Mouse (Mus musculus): ENCODE results near the gene Crhr2.

Gene Crhr2

GRCm38 (mm10) chr6:55117325-55118109, 15.3 kb downstream of the Crhr2 start:
- DNase-seq = peak; percentile 36

- DNase-seq = peak; percentile 25
These were observed 24.5 kb downstream of the Crhr2 start for GRCm38 (mm10) chr6:55108358-55108757.

- DNase-seq = no peak
These were observed 34.2 kb downstream of the Crhr2 start for GRCm38 (mm10) chr6:55098603-55099002.

- DNase-seq = no peak
These were observed 34.8 kb downstream of the Crhr2 start for GRCm38 (mm10) chr6:55098030-55098429.

DNA sequence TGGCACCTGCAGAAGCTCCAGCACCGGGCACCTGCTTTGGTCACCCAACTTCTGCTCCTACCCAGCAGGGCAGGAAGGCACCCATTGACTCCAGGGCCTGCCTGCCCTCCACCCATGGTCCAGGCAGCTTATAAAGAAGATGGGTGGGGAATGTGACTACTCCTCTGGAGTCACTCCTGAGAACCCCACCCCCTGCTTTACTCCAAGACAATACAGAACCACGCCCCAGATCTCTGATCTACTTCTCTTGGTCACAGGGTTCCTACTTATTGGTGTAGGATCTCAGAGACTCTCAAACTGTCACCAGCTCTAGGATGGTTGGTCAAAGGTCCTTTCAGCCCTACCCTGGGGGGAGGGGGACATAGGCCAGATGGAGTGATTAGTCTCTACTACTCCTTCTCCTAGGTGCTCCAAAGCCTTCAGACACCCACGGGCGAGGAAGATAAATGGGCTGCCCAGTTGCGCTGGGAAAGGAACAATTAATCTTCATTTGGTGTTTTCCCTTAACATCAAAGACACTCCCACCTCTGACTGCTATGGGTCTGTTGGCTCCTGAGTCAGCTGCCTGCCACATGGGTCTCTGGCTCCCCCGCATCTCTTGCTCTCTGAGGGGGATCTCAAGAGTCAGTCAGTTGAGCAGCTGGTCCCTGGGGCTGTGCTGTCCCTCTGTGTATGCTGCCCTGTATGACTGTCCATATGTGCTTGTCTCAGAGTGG, 39.2 kb downstream of the Crhr2 start:
- DNase-seq = no peak

DNA sequence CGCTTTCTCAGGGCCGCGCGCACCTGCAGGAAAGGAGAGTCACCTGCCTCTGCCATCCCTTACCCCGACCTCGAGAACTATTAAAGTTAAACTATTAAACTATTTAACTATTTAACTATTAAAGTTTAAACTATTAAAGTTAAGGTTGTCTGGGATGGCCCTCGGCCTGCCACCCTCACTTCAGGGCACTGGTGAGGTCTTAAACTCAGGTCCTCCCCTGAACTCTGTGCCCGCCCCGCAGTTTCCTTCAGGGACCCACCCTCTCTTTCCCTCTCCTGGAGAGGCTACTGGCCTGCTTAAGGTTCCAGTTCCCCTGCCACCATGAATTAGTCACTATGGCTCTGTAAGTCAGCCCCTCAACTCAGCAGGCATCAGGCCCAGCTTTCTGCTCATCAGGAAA, 41.4 kb downstream of the Crhr2 start:
- peak; percentile 5 for DNase-seq

DNA sequence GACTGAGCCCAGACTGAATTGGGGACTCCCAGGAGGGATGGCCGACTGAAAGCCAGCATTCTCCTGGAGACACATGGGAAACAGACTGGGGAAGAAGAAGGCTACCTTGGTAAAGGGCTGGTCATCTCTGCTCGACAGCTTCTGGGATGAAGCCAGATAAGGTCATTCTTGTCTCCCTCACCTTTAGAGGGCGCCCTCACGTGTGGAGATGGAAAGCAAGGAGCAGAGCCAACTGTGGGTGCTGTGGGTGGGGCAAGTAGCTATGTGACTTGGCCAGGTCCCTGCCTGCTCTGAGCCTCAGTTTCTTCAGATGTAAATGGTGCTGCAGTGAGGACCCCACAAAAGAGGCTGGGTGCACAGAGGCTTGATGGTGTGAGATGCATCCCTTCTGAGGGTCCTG, 42.2 kb downstream of the Crhr2 start:
- no peak for DNase-seq

GRCm38 (mm10) chr6:55087355-55087754, 45.5 kb downstream of the Crhr2 start:
- DNase-seq = no peak

- no peak for DNase-seq
These were observed 50.4 kb downstream of the Crhr2 start for GRCm38 (mm10) chr6:55082261-55083051.

DNA sequence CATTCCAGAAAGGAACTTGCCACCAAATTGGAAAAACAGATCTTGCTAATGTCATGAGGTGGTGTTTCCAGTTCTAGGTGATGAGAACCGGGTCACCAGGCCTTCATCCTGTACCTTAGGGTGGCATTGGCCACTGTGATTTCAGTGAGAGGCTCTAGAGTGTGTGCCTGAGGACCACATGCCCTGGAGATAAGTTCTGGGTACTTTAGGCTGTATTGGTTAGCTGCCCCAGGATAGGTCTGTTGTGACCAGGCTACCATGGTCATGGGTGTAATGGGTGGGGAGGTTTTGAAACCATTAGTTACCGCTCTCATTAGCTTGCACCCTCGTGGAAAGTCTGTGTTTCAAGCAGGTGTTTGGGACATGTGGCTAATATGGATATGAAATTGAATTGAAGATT, 51.4 kb downstream of the Crhr2 start:
- DNase-seq = no peak

DNA sequence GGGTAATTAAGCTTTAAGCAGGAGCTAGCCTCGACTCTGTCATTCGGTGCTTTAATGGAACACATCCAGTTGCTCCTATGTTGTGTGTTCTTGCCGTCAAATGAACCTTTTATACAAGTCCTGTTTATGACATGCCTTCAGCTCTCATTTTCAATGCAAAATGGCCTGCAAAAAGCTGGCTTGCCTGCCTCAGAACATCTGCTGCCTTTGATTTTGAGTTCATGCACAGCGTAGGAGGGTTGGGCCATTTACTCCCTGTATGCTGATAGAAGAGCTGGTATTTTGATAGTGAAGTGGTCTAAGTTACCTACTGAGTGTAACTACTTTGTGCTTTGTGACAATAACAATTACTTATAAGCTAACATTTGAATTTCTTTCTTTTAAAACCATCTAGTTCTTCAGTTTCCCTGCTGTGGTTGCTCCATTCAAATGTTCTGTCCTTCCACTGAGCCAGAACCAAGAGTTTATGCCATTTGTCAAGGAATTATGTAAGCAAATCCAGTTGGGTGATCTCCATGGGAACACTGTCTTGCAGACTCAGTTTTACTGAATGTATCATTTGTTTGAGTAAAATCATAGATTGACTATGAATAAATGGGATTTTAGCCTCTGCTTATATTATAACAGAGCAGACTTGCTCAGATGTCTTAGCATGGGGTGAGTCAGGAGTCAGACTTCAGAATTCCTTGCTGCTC, 56.1 kb downstream of the Crhr2 start:
- DNase-seq = no peak

DNA sequence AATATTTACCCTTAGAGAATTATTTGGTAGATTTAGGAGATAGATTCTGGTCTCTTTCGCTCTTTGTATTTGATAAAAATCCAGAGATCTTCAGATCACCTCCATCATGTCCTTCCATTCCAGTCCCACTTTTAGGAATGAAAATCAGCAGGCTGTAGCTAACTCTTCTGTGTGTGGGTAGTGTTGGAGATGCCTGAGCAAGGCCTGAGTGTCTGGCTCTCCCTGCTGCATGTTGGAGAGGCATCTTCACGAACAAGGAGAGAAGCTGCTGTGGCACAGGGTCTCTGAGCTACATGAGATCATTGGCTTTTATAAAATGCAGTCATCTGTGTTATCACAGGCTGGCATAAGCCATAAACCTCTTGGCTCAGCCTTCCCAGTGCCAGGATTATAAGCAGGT, 66.9 kb downstream of the Crhr2 start:
- no peak for DNase-seq

GRCm38 (mm10) chr6:55064477-55064827, 68.4 kb downstream of the Crhr2 start:
- no peak for DNase-seq

DNA sequence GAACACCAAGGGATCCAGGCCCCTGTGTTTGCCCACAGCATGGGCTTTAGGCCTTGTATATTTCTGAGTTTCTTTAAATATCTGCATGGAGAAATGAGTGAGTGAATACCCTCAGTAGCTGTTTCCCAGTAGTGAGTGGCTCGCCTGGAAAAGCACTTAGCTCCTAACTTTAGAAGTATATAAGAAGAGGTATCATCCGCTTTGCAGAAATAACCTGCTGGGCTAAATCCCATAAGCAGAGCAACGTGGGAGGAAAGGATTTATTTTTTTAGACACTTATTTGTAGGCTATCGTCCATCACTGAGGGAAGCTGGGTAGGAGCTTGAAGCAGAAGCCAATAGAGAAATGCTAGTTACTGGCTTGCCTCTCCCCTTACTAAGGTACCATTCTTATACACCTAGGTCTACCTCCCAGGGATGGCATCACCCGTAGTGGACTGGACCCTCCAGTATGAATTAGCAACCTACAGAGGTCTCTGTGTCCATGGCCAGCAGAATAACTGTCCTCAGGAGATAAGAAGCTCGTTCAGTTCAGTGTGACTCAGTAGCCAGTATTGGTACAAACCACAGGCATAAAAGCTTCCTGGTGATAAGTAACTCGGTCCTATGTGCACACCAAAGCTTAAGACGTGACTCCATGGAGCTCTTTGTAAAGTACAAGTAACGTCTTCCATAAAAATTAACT, 68.9 kb downstream of the Crhr2 start:
- DNase-seq = no peak

- no peak for DNase-seq
These were observed 70.6 kb downstream of the Crhr2 start for GRCm38 (mm10) chr6:55062200-55062599.

- no peak for DNase-seq
These were observed 71.5 kb downstream of the Crhr2 start for GRCm38 (mm10) chr6:55061328-55061727.

DNA sequence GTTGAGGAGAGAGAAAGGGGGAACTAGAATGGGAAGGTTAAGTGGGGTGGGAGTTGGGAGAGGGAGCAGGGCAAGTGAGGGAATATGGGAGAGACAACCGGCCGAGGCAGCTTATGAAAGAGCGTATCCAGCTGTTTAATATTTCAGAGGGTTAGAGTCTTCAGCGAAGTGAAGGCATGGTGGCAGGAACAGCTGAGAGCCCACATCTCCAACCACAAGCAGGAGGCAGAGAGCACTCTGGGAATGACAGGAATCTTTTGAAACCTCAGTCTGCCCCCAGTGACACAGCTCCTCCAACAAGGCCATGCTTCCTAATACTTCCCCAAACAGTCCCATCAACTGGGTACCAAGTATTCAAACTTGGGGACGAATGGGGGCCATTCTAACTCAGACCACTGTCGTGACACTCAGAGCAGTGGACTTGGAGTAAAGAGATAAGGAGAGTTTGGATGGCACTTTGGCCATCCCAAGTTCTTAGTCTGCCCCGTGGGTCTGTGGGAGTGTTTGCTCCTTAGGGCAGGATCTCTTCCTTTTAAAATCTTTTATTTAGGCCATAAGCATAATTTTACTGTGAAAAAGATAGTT, 72.5 kb downstream of the Crhr2 start:
- no peak for DNase-seq

DNA sequence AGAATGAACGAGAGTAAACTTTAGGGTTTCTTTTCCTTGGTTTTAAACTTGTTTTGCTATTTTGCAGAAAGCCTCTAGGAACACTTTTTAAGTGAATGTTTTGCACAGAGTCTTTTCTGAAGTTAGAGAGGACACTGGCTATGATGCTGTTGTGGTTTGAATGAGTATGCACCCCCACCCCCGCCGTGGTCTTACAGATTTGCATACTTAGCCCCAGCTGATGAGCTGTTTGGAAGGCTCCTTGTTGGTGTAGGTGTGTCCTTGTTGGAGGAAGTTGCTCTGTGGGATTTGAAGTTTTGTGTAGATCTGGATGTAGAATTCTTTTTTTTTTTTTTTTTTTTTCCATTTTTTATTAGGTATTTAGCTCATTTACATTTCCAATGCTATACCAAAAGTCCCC, 75.4 kb downstream of the Crhr2 start:
- no peak for DNase-seq

- no peak for DNase-seq
These were observed 78.3 kb downstream of the Crhr2 start for GRCm38 (mm10) chr6:55054491-55054890.

DNA sequence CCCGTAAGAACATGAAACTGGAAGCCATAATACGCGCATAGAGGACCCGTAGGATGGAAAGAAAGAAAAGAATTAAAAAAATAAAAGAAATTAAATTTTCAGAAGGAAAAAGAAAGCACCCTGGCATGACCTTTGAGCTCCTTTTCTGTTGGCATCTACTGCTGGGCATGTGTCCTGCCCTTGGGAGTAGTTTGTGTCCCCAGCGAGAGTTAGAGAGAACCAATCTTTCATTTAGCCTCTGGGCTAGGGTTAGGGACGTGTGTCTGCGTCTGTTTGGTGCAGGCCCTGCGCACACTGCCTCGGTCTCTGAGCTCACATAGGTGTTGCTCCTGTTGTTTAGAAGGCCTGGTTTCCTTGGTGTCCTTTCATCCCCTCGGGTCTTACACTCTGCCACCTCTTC, 83.6 kb downstream of the Crhr2 start:
- no peak for DNase-seq

- DNase-seq = no peak
These were observed 87.5 kb downstream of the Crhr2 start for GRCm38 (mm10) chr6:55045326-55045725.

- no peak for DNase-seq
These were observed 88.3 kb downstream of the Crhr2 start for GRCm38 (mm10) chr6:55044542-55044941.
